Mouse (Mus musculus) embryo, embryonic 11.5 days (tissue): ENCODE results near the gene Gsg1.

Experiments
- DNase-seq: peaks from one replicate; pipeline ENCODE4 v3.0.0-alpha.2; 2012; ENCODE audit warnings: low read depth, low spot score

Gene Gsg1

DNA sequence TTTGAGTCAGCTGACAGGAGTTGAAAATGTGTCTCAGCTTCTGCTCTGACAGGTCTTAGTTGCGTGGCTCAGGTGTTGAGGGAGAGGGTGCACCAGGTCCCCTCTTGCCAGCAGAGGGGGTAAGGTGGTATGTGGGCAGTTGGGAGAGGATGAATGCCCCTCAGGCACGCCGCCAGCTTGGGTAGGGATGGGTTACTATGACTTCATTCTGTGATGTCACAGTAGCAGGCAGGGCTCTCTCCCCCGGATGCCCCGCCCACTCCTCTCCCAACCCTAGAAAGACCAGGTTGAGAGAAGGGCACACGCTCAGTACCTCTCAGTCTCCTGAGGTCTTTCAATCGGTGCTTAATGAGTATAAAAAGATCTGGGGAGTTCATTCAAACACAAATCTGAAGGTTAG, at the start of gene Gsg1:
Gene Gsg1, minus strand, starts transcription at position 199 of the 400 bp plus-strand sequence.
- no peak for DNase-seq

DNA sequence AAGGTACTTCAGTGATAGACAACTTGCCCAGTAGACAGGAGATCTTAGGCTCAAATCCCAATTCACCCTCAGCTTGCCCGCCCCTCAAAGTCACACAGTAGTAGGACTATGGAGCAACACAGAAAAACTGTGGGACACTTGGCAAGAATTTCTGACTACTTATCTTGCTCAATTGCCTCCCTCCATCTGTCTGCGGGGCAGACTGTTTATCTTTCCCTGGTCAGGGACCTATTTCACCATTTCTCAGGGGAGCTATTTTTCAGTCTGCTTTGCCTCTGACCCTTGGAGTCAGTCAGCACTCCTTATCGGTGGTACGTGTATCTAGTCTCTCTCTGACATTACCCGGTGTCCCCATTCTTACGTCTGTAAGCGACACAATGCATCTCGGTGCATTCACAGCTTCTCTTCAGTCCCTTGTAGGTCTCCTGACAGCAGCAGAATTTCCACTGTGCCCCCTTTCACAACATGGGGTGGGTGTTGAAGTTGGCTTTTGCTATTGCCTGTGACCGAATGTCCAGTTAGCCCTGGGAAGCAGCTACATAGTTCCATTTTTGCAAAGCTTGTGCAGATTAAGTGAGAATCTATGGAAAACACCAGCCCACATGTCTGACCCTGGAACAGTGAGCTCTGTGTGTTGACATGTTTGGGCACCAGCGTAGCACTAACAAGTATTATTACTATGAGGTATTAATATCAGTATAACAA, 48.4 kb upstream of the Gsg1 start:
- no peak for DNase-seq

DNA sequence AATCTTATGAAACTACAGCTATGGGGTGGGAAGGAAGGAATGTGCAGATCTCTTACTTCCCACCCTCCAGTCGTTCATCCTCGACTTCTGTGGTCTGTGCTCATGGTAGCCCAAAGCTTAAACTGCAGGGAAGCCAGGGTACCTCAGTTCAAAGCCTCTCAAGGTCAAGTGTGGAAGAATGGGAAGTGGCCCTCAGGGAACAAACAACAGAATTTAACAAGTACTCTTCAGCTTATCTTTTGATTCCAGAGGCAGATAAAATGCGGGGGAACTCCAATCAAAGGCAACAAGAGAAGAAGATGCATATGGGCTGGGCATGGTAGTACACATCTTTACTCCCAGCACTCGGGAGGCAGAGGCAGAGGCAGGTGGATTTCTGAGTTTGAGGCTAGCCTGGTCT, 46.3 kb upstream of the Gsg1 start:
- no peak for DNase-seq

DNA sequence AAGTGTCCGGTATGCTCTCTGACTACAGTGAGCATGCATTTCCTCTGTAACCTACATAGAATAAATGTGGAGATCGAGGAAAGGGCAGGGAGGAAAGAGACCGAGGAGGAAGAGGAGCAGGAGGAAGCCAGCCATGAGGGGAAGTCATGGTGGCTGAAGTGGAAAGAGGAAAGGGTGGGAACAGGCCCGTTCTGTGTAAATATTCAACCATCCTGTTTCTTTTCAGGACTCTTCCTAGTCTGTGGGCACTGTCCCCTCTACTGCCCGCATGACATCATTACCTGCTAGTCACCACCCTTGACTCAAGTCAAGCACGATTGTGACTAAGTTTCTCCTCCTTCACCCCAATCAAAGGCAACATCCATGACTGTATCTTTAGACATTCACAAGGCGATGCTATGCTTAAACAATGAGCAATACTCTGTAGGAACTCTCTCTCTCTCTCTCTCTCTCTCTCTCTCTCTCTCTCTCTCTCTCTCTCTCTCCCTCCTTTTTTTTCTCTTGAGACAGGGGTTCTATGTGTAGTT, 44.9 kb upstream of the Gsg1 start:
- DNase-seq = no peak

DNA sequence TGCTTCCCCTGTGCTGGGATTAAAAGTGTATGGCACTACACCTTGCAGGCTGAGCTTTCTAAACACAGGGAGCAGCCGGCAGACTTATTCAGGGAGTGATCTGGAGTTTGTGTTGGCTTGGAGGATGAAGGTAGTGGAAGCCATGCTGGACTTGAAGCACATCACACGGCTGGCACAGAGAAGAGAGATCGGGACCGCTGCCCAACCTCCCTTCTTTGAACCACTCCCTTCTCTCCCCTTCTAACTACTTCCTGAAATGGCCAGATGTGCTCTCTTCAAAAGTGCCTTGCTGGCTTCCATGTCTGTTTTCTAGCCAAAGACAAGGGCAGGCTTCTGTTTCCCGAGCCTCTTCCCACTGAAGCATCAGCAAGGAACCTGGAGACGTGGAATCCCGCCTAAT, 43.4 kb upstream of the Gsg1 start:
- no peak for DNase-seq

DNA sequence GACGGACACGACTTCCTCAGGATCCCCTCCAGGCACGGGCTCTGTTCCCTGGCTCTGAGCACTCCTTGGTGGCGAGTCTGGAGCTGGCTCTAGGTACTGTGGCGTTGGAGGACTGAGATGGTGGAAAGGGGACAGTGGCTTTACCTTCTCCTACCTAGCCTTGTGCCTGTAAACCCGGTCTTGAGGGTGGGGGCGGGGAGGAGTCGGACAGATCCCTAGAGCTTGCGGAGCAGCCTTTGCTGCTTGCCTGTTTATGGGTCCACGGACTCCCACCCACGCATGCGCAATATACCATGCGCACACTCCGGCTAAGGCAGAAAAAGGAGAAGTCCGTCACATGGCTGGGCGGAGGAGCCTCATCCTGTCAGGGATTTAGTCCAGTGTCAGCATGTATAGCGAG, 42.1 kb upstream of the Gsg1 start:
- no peak for DNase-seq

DNA sequence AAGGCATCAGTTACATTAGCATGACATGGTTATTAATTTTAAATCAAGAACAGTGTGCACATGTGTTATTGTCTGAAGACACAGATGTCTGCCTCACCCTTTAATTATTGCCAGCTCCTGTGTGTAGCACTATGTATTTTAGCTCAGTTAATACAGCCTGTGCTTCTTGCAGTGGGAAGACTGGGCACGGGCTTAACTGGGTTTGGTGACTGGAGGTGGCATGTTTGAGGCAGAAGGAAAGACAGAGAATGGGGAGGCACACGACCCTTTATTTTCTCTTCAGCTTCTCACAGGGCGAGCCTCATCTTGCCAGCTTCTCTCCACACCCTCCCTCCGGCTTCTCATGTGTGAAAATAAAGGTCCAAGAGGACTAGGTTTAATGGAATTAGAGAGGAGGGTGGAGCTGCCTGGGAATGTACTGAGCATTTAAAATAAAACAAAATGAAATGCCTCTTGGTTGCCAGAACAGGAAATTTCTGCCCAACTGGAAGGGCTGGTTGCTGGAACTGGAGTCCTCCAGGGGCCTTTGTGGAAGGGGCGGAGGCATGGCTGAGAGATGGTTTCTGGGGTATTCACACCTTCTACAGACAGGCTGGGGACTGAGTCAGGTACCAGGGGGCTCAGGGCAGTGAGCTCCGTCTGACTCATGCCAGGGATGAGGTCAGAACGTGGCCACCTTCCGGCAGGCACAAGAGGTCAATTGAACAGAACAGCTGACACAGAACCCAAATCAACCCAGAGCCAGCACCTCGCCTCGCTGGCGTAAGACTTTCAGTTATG, 41.1 kb upstream of the Gsg1 start:
- no peak for DNase-seq

DNA sequence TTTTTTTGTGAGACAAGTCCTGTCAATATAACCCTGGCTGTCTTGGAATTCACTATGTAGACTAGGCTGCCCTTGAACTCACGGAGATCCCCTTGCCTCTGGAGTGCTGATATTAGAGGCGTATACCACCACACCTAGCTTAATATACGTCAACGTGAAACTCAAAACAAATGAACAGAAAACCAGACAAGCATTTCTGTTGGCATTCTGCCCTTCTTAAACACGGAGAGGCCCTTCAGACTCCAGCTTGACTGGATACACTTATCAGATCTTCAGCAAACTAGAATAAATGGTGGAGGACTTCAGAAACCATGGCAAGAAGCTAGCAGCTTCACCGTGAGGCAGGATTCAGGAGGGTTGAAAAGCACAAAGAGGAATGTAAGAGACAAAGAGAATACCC, 40.0 kb upstream of the Gsg1 start:
- no peak for DNase-seq

DNA sequence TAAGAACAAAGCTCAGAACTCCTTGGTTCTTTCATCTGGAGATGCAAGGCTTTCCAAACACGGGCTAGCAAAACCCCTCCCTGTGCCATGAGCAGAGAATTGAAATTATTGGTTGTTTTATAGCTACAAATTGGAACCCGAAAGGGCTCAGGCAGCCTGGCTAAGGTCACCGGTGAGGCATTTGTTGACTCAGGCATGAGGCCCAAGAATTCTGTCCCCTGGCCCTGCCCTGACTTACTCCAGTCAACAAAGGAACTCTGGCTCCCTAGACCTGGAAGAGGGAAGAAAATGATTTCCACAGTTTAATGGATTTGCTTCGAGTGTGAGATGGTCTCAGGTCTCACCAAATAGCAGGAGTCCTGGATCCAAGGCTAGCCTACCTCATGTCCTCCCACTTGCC, 38.2 kb upstream of the Gsg1 start:
- DNase-seq = no peak

DNA sequence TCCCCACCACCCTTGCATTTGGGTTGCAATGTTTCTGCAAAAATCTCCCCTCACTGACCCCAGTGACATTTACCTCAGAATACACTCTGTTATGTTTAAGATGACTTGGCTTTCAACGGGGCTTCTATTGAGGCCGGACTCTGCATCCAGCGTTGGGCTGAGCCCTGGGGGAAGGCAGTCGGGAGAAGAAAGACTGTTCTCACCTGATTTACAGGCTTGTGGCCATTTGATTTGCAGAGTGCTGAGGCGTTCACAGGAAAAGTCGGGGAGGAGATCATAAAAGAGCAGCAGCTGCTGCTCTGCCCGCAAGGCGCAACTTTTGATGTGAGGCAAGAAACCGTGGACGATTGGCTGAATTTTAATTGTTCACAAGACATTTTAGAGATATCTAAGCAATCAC, 25.7 kb upstream of the Gsg1 start:
- no peak for DNase-seq

DNA sequence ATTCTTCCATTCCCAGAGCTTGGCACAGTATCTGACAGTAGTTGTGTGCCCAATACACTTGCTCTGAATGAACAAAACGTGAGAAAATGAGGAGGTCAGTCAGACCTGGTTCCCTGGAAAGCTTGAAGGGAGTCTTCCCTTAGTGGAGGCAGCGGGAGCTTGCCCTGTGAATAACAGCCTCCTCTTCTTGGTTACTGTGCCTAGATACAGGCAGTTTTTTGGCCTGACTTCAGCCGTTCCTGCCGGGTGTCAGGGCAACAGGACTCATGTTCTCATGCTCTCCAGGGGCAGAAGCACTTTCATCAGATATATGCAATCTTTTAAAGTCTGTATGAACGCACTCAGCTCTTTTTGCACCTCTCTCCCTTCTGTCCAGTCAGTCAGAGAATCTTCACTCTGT, 25.1 kb upstream of the Gsg1 start:
- DNase-seq = no peak

DNA sequence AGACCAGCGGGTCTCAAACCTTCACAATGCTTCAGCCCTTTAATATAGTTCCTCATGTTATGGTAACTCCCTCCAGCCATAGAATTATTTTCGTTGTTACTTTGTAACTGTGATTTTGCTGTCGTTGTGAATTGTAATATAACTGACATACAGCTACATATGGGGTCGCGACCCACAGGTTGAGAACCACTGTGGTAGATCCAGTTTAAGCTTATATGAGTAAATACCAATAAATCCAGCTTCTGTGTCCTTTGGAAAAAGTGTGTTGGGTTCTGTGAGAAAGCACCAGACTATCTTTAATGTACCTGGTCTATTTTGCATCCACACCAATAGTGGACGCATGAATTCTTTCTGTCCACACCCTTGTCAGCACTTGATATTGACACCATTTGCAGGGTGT, 24.2 kb upstream of the Gsg1 start:
- DNase-seq = no peak

DNA sequence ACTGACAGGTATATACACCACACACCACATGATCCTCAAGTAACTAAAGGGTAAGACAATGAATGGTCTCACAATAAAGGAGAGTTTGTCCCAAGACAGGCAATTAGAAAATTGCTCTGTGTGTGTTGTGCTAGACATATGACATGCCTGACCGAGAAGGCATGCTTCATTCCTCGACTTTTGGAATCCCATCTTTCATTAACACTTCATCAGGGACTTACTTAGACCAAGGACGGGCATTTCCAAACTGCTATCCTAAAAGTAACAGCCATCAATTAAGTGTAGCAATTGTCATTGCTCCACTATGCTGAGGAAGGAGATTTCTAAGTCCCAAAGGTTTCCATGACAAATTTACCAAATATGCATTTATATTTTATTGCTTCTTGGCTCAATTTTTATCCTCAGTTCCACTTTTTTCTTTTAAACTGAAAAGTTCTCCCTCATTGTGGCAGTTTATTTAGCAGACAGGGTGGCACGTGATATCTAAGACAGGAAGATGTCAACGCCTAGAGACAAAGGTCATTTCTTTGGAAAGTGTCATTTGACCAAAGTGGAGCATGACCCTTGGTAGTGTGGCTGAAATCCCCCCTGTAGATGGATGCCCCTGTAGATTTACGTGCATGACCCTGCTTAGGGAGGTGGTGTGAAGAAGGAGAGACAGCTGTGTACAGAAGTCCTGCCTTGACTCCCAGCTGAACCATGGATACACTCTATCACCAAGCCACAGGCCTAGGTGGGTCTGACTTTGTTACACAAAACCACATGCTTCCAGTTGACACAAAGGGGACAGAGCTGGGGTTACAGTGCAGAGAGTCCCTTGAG, 22.5 kb upstream of the Gsg1 start:
- DNase-seq = no peak

DNA sequence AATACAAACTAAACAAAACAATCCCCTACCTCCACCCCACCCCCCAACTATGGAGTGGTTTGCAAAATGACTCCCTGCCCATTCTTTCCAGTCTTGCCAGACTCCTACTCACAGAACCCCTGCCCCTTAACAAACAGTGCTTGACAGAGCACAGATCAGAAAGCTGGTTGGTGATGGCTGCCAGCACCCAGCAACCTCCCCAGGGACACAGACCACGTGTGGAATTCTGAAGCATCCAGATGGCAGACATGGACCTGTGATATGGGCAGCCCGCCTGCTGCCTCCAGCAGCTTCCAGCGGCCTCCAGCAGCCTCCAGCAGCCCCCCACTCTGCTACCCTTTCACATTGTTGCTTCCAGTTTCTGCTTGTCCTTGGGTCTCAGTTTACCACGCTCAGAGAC, 21.1 kb upstream of the Gsg1 start:
- no peak for DNase-seq

DNA sequence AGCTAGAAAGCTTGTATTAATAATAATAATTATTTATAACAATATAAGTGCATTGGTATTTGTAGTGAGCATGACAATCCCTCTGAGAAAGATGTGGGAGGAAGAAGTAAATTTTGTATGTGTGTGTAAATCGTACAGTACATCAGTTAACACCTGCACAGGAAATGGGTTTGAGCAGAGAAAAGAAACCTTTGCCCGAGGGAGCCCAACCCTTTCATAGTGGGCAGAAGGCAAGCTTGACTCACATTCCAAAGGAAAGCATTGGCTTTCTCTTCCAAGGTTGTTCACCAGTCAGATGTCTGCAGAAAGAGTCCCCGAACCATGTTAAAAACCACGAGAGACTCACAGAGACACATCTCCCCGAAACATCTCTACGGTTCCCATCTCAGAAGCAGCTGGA, 18.9 kb upstream of the Gsg1 start:
- DNase-seq = no peak

DNA sequence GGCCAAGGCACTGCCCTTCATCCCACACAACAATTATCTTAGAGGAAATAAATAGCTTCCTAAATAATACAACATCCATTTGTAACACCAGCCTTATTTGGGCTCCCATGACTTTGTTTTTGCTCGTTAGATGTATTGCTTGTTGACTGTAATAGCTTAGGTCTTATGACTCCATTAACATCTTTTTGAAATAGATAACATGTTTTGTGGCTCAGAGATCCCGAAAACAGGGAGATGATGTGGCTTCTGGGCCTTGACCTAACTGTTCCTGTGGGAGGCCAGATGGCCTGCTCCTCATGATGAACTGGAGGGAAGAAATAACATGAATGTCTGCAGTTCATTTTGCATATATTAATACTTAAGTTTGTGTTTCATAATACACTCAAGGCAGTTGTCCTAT, 17.6 kb upstream of the Gsg1 start:
- DNase-seq = no peak

DNA sequence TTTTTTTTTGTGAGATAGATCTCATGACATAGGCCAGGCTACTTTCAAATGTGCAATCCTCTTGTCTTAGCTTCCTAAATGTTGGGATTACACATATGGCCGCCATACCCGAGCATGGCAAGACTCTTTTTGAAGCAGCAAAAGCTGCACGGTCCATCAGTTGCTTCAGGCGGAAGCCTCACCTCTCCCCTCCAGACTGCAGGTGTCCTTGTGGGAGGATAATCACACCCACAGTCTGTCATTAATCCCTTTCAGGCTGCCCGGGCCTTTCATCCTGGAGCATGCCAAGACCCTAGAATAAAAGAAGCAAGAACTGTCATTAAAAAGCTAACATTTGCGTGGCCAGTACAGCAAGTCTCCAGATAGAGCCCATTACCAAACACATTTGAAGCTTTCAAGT, 15.5 kb upstream of the Gsg1 start:
- no peak for DNase-seq

DNA sequence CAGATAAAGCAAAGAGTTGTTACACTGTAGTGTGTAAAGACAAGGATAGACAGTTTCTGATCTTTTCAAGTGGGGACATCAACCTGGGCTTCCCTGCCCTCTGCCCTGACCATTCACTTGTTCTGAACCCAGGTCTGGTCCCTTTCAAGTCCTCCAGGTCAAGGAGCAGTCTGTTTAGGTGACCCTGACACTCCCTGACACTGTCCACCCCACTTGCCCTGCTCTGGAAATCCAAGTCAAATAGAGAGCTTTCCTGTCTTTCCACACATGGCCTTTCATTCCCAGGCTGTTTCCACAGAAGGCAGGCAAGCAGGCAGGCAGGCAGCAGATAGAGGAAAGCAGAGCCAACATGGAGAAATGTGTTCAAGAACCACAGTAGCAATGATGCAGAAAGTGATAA, 14.2 kb upstream of the Gsg1 start:
- no peak for DNase-seq

DNA sequence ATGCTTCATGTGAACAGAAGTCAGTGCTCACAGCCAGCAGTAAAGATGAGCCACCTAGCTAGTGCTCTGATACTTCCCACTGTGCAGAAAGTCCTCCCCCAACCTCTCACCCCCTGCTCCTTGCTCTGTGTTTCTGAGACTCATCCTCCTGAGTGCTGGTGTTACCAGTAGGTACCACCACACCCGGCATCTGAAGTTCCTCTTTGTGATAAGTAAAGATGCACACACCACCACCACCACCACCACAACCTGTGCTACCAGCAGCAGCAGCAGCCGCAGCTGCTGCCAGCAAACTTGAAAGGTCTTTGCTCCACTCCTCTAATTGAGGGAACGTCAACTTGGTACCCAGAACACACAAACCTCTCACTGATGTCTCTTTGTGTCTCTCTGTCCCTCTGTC, 13.1 kb upstream of the Gsg1 start:
- no peak for DNase-seq

DNA sequence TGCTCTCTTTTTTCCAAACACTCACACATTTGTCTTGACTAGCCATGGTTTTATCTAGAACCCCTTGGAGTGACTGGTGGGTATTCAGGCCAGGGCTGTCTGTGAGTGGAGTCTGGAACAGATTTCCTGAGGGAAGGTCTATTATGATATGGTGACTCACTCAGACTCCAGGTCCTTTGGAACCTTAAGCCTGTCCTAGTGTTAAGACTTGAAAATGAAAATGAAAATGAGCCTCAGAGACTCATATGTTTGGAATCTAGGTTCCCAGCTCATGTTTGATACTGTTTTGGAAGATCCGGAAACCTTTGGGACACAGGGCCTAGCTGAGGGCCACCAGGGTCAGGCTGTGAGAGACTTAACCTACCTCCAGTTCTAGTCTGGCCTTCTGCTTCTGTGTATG, 11.9 kb upstream of the Gsg1 start:
- DNase-seq = no peak

DNA sequence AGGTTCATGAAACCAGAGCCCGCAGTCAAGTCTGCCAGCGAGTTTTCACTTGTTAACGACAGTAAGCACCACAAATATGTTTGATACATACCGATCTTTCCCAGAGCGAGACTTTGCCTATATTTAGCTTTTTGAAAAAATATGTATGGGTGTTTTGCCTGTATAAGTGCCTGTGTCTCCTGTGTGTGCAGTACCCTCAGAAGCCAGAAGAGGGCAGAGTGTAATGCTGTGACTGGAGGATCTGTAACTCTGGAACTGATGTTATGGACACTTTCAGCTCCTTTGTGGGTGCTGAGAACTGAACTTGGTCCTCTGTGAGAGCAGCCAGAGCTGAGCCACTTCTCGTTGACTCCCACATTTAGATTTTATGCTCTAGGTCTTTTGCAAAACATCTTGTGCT, 10.0 kb upstream of the Gsg1 start:
- no peak for DNase-seq

DNA sequence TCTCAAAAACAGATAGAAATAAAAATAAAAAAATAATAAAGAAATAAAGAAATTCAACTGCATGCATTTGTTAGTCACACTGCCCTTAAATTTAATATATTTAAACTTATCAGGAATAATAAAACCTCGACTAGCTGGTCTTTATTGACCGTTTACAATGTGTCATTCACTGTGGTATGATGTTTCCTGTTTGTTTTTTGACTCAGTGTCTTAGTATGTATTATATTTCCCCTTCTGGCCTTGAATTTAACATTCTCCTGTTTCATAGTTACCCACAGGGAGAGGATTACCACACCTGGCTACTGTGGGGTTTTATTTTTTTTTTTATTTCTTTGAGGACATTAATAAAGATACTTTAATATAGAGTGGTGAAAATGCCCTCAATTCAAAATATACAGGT, 8.4 kb upstream of the Gsg1 start:
- no peak for DNase-seq
